Mouse (Mus musculus) right cerebral cortex, postnatal 10 days (tissue): ENCODE results near the gene Ccz1.
"Not testable (repeated sequence)": the region's sequence is repeated elsewhere in the genome, so short reads cannot be mapped to it uniquely, and the experiment has no call there.

Experiments
- DNase-seq, 2 experiments: peaks; one replicate each; pipeline ENCODE4 v3.0.0; 2021; ENCODE audit warnings: low spot score in 2 of 2

The Ccz1 gene

GRCm38 (mm10) chr5:144014551-144015311 is at the start of gene Ccz1:
Ccz1 (minus strand) TSS chr5:144014877.
- DNase-seq = peak; percentile 87 to 91

GRCm38 (mm10) chr5:144064093-144064492 is 49.4 kb upstream of the Ccz1 start:
- peak; percentile 44 to 58 for DNase-seq

GRCm38 (mm10) chr5:144054340-144054739 is 39.7 kb upstream of the Ccz1 start:
- DNase-seq = no peak

- peak in 1 of 2 experiments; percentile 54 for DNase-seq
These were observed 38.8 kb upstream of the Ccz1 start for GRCm38 (mm10) chr5:144053450-144053849.

- DNase-seq = no peak
These were observed 36.6 kb upstream of the Ccz1 start for GRCm38 (mm10) chr5:144051268-144051667.

GRCm38 (mm10) chr5:144049881-144050280 is 35.2 kb upstream of the Ccz1 start:
- no peak for DNase-seq

- peak; percentile 69 to 80 for DNase-seq
These were observed 32.6 kb upstream of the Ccz1 start for GRCm38 (mm10) chr5:144047324-144047723.

- DNase-seq = peak in 1 of 2 experiments; percentile 32
These were observed 28.5 kb upstream of the Ccz1 start for GRCm38 (mm10) chr5:144043166-144043565.

- peak; percentile 71 to 84 for DNase-seq
These were observed 26.2 kb upstream of the Ccz1 start for GRCm38 (mm10) chr5:144040720-144041364.

GRCm38 (mm10) chr5:144039886-144040285 is 25.2 kb upstream of the Ccz1 start:
- DNase-seq = no peak

- no peak for DNase-seq
These were observed 24.5 kb upstream of the Ccz1 start for GRCm38 (mm10) chr5:144039156-144039675.

GRCm38 (mm10) chr5:144036952-144037351 is 22.3 kb upstream of the Ccz1 start:
- DNase-seq = no peak

GRCm38 (mm10) chr5:144034567-144034966 is 19.9 kb upstream of the Ccz1 start:
- DNase-seq = peak; percentile 46 to 47

GRCm38 (mm10) chr5:144032491-144032890 is 17.8 kb upstream of the Ccz1 start:
- DNase-seq = no peak

- no peak for DNase-seq
These were observed 12.1 kb upstream of the Ccz1 start, which contains the start of gene Ocm for GRCm38 (mm10) chr5:144026620-144027263. Ocm (minus strand) TSS chr5:144026670.

- no peak for DNase-seq
These were observed 1.2 kb upstream of the Ccz1 start for GRCm38 (mm10) chr5:144015845-144016244.

GRCm38 (mm10) chr5:144015312-144015650 is 604 bp upstream of the Ccz1 start:
- DNase-seq = no peak

GRCm38 (mm10) chr5:144013366-144014134 is 1.1 kb downstream of the Ccz1 start:
- not testable (repeated sequence) for DNase-seq

GRCm38 (mm10) chr5:144002461-144003192 is 12.1 kb downstream of the Ccz1 start:
- no peak for DNase-seq

- no peak for DNase-seq
These were observed 15.3 kb downstream of the Ccz1 start for GRCm38 (mm10) chr5:143999409-143999808.
